Mouse (Mus musculus) layer of hippocampus, postnatal 25 days (tissue): Measurements from ENCODE around the gene Krt19. TPM values are rescaled to one million over a fixed set of nuclear protein-coding genes. Genes with fewer than 3 reads are reported as not detected.
A peak's percentile ranks its signal among the peaks of the same experiment; 100 is the strongest.

ENCODE experiments used
- DNase-seq, 2 experiments: peaks; one replicate each; pipeline ENCODE4 v3.0.0; 2022; ENCODE audit warnings: mixed read lengths in 2 of 2, low spot score in 1 of 2; ENCODE audit errors: extremely low spot score in 1 of 2
- total RNA-seq, 2 experiments: library from RNA; stranded (reverse); gene quantifications; 2 replicates each; pipeline ENCODE4 v1.2.3; 2021

Krt19 gene
- total RNA-seq, 2 experiments from 2014 or later: 0.34 TPM; not detected in 1

- DNase-seq: no peak
Measured at GRCm38 (mm10) chr11:100138809-100139208, 9.7 kb downstream of the Krt19 start.

DNA sequence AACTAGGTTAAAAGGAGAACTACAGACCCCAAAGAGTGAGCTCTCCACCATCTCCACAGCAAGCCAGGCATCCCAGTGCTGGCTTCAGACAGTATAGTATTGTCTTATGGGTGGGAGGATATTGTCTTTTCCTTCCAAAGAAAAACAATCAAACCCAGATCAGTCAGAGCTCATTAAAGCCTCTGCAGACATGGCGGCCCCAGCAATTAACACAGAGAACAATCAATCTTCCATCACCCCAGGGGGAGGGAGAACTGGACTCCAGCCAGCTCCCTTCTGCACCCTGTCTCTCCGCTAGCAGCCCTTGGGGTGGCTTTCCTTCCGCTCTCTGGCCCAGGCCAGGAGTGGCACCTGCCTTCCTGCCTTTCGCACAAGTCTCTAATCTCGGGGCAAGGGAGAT is 10.8 kb downstream of the Krt19 start:
- peak in 1 of 2 experiments; percentile 5 for DNase-seq

- DNase-seq: no peak
Measured at GRCm38 (mm10) chr11:100136559-100136958, 11.9 kb downstream of the Krt19 start.

- no peak for DNase-seq
Measured at GRCm38 (mm10) chr11:100135731-100136130, 12.7 kb downstream of the Krt19 start, which contains the start of gene Krt15. Krt15 (minus strand) TSS chr11:100135928.

DNA sequence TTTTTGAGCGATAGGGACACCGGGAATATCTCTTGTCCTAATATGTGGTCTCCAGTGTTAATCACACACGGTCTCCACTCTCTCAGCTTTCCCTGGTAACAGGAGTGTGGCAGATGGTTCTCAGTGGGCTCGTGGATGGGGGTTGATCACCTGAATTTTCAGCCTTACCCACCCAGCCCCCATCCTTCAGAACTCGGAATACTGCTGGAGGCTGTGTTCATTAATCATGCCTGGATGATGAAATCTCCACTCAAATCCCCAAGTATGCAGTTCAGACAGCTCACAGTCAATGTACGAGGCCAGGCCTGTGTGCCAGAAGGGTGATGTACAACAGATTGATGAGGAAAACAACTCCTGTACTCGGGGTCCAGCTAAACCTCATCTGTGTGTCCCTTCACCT is 23.6 kb downstream of the Krt19 start:
- DNase-seq: no peak

DNA sequence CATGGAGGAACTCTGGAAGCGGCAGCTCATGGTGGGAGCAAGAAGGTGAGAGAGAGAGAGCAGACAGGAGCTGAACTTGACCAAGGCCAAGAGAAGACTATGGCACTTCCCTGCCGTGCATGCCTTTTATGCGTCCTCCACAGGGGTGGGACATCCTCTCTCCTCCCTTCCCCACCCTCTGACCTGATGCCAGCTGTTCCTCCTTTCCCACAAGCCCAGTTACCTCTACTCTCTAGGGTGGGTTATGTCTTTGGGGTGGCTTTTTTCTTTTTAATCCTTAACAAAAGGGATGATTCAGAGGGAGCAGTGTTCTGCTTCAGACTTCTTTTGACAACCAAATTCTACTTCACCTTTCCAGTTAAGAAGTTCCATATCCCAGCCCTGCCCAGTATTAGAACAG is 27.0 kb downstream of the Krt19 start, which contains the start of gene Krt13:
Krt13 (minus strand) TSS at position 101 of the 400 bp plus-strand sequence.
- DNase-seq: no peak

- no peak for DNase-seq
Measured at GRCm38 (mm10) chr11:100120331-100120730, 28.1 kb downstream of the Krt19 start.

DNA sequence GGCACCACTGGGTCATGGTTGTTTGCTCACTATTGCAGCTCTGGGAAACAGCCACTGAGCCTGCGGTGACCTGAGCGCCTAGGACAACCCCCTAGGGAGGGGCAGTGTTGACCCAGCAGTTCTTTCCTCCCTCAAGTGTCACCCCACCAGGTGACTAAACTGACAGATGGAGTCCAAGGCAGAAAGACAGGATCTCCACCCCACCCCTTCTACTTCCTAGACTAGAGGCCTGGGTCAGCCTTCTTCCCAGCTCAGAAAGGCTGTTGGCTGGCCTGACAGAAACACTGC is 34.8 kb downstream of the Krt19 start:
- DNase-seq: no peak

DNA sequence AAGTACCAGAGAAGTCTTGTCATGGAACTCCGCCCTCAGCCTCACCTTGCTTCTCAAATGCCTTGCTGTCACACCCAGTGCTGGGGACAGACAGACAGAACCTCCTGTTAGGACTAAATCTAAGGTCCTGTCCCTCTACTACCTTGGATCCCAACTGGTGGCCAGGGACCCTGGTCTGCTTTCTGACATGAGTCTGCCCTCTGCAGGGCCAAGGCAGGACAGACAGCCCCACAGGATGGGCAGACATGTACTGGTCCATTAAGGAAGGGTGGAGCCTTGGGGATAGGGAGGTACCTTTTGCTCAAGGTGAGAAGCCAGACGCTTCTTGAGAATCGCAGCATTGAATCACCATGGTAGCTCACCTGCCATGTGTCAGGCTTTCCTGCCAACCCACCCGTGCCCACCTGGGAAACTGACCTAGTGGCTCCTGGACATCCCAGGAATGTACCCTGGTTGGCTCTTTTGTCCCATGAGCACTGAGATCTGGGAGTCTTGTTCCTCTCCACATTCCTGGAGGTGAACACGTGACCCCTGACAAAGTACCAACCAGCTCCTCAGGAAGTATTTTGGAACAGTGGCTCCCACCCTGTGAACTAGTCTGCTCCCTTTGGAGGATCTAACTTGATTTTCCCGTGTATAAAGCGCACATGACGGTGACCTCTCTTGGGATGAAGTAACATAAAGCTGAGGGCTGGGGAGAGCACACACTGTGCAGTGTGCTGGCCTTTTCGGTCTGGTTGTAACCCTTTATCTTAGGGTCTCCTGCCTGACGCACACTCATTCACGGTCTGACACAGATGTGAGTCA is 35.3 kb downstream of the Krt19 start:
- no peak for DNase-seq

GRCm38 (mm10) chr11:100105576-100106122 is 42.8 kb downstream of the Krt19 start, which contains the start of gene Krt36:
Krt36 (minus strand) TSS chr11:100105626.
- no peak for DNase-seq

DNA sequence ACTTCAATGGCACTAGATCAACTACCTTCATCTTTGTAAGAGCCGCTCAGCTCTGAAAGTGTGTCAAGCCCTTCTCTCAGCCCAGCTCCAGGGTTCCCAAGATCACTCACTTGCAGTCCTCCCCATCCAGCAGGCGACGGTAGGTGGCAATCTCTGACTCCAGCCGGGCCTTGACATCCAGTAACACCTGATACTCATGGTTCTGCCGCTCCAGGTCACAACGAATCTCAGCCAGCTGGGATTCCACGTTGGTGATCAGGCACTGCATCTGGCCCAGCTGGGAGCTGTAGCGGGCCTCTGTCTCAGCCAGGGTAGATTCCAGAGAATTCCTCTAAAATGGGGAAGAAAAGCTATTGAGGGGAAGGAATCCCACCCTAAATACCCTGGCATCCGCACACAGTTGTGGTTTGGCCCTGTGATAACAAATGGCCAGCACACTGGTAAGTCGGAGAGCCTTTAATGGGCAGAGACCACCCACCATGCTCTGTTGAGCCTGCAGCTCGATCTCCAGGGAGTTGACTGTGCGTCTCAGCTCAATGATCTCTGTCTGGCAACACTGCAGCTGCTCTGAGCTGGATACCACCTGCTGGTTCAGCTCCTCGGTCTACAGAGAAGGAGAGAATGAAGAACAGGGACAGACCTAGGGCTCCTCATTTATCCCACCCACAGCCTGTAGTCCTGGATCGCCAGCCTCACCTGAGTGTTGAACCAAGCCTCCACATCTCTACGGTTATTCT is 45.6 kb downstream of the Krt19 start:
- DNase-seq: no peak

DNA sequence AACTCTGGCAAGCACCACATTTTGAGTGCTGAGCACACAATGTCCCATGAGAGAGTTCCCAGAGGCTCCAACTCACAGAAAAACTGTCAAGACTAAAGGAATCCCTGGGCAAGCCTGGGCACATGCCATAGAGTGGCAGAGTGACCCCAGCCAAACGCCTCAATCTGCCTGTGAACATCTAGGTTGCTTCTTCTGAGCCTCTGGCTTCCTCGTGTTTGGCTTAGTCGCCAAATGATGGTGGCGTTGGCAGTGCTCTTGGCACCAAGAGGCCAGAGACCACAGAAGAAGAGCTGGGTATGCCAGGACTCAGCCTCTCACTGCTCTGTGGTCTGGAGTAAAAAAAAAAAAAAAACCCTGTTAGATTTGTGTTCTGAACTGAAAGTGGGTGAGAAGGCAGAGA is 48.1 kb downstream of the Krt19 start:
- DNase-seq: no peak

DNA sequence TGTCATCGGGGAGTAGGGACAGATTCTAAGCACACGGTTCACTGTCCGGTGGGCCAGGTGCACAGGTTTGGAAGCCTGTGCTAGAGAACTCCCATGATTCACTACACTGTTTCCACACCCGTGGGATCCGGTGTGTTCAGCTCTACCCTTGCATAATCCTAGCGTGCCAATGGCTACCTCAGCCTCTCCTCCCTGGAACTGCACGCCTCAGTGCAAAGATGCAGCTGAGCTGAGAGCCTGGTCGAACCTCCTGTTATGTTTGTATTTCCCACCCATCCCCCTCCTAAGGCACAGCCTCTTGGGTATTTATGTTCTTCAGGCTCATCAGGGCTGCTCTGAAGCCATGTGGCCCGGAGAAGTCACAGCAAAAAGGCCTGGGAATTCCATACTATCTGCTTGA is 50.6 kb downstream of the Krt19 start:
- DNase-seq: no peak

DNA sequence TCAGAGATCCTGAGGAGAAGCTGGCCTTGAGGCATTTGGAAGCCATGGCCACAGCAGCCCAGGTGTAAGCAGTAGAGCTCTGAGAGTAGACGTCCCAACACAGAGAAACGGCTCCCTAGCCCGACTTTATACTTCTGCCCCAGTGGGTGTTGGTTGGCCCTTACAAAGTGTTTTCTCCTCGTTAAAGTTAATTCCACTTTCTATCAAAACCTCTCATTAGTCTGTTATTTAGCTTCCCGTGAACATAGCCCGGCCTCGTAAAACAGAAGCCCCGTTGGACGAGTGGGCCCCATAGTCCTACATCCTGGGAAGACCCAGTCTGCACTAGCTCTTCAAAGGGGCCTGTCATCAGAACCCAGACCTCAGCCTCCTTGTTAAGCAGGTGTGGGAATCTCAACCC is 52.3 kb downstream of the Krt19 start, which contains the start of gene Krt35:
Krt35 (minus strand) TSS at position 101 of the 400 bp plus-strand sequence.
- DNase-seq: no peak

Other genes with a start within 250 kb of the Krt19 start
- not detected for gene Krtap31-1, start 240.7 kb downstream of the Krt19 start, total RNA-seq
- not detected for gene Gm11565, start 233.9 kb downstream of the Krt19 start, total RNA-seq
- gene Krtap31-2, start 212.4 kb downstream of the Krt19 start, total RNA-seq: not detected
- not detected for gene Krtap9-5, start 200.2 kb downstream of the Krt19 start, total RNA-seq
- not detected for gene Krtap29-1, start 169.6 kb downstream of the Krt19 start, total RNA-seq
- gene Krtap16-1, start 162.1 kb downstream of the Krt19 start, total RNA-seq: not detected
- gene Krtap17-1, start 154.7 kb downstream of the Krt19 start, total RNA-seq: not detected
- not detected for gene Krt33a, start 132.5 kb downstream of the Krt19 start, total RNA-seq
- gene Krt33b, start 118.8 kb downstream of the Krt19 start, total RNA-seq: not detected
- not detected for gene Krt34, start 107.1 kb downstream of the Krt19 start, total RNA-seq
- not detected for gene Krt31, start 98.1 kb downstream of the Krt19 start, total RNA-seq
- gene Krt32, start 60.4 kb downstream of the Krt19 start, total RNA-seq: not detected
- gene Krt35, start 52.4 kb downstream of the Krt19 start, total RNA-seq: not detected
- gene Krt36, start 43.0 kb downstream of the Krt19 start, total RNA-seq: not detected
- gene Krt13, start 27.1 kb downstream of the Krt19 start, total RNA-seq: not detected
- under 1 TPM in 1 of 2 experiments, not detected in 1; 0.98 TPM for gene Krt15, start 12.7 kb downstream of the Krt19 start, total RNA-seq
- 1 to 10 TPM; 2.1 to 4.0 TPM for gene Krt9, start 44.6 kb upstream of the Krt19 start, total RNA-seq
- gene Krt14, start 58.9 kb upstream of the Krt19 start, total RNA-seq: not detected
- not detected for gene Krt16, start 100.2 kb upstream of the Krt19 start, total RNA-seq
- gene Krt17, start 112.4 kb upstream of the Krt19 start, total RNA-seq: not detected
- gene Krt42, start 121.2 kb upstream of the Krt19 start, total RNA-seq: not detected
- 100 to 1,000 TPM; 723 to 806 TPM for gene Eif1, start 171.2 kb upstream of the Krt19 start, total RNA-seq
- gene Gast, start 185.7 kb upstream of the Krt19 start, total RNA-seq: not detected
- 100 to 1,000 TPM; 125 to 143 TPM for gene Hap1, start 207.5 kb upstream of the Krt19 start, total RNA-seq
- gene Jup, start 249.1 kb upstream of the Krt19 start, total RNA-seq: 10 to 100 TPM; 33.2 to 36.2 TPM